Mouse (Mus musculus): ENCODE data around the gene Cox19. TPM values are rescaled to one million over a fixed set of nuclear protein-coding genes. Genes with fewer than 3 reads are reported as not detected.

Cox19 gene
- total and polyA plus RNA-seq, 3 experiments, result 53.0 to 73.2 TPM; not detected in 1

GRCm38 (mm10) chr5:139389676-139390061, 38.5 kb upstream of the Cox19 start:
- Histone ChIP-seq H3K27ac (ENCODE audit: control insufficient read depth, low read depth, low read length) (peak overlapping the region; percentile 91), H3K9ac (ENCODE audit: control insufficient read depth, low read depth, low read length, poor library complexity, severe bottlenecking) (peak overlapping the region; percentile 51), H3K27me3 (ENCODE audit: control insufficient read depth in 1 of 2, insufficient read depth in 2 of 2, low read length in 2 of 2) (no peaks in the 10 kb centered on the region), H3K9me3 (replicated peaks; ENCODE audit: insufficient read depth, low read length) (no peaks in the 10 kb centered on the region), H3K4me3 (ENCODE audit: control insufficient read depth in 1 of 2, insufficient read depth in 1 of 2, low read depth in 2 of 2, low read length in 2 of 2) (peak overlapping the region; percentile 4 to 16; a peak in 1 of 4 replicates), H3K4me1 (ENCODE audit: control insufficient read depth in 1 of 2, insufficient read depth in 2 of 2, low read length in 2 of 2) (peaks cover 24 to 38% of the 10 kb centered on the region in 2 experiments), H3K79me2 (ENCODE audit: control insufficient read depth, insufficient read depth, low read length, poor library complexity) (peaks cover 5% of the 10 kb centered on the region), H3K36me3 (ENCODE audit: control insufficient read depth in 1 of 2, insufficient read depth in 2 of 2, low read length in 2 of 2) (peaks cover 0 to 31% of the 10 kb centered on the region in 2 experiments; a peak in 2 of 4 replicates)
- peak; percentile 90 for DNase-seq (ENCODE audit: low read depth, low spot score)
- TF ChIP-seq MAFK (IDR thresholded peaks at IDR 0.05; ENCODE audit: borderline replicate concordance, low read depth, low read length), result no peak
- TF ChIP-seq MYC (IDR thresholded peaks at IDR 0.05; ENCODE audit: low read depth, low read length), result 0 out of 2 replicates have a peak, but pooled peaks have one; percentile 33
- 0 out of 2 replicates have a peak, but pooled peaks have one; percentile 30 for TF ChIP-seq ZMIZ1 (IDR thresholded peaks at IDR 0.05; ENCODE audit: low read depth, low read length)
- TF ChIP-seq MEF2A (IDR thresholded peaks at IDR 0.05; ENCODE audit: extremely low read depth, insufficient replicate concordance, low read depth, low read length, poor library complexity, severe bottlenecking), result no peak
- TF ChIP-seq POLR2AphosphoS2 (IDR thresholded peaks at IDR 0.05; ENCODE audit: low read length), result no peak
- peak; percentile 41; the same call in 1 of the 2 replicates for TF ChIP-seq MAX (IDR thresholded peaks at IDR 0.05; ENCODE audit: low read length)
- TF ChIP-seq TCF12 (IDR thresholded peaks at IDR 0.05; ENCODE audit: low read depth, low read length), result peak; percentile 78
- TF ChIP-seq ETS1 (IDR thresholded peaks at IDR 0.05; ENCODE audit: low read depth, low read length), result peak; percentile 94
- TF ChIP-seq POLR2AphosphoS5 (IDR thresholded peaks at IDR 0.05; ENCODE audit: borderline replicate concordance, low read depth, low read length), result no peak; the same call in 1 of the 2 replicates
- peak; percentile 41 to 74; a peak in 3 of 4 replicates for TF ChIP-seq EP300 (IDR thresholded peaks at IDR 0.05; ENCODE audit: low read depth in 1 of 2, low read length in 2 of 2)
- no peak for TF ChIP-seq E2F4 (IDR thresholded peaks at IDR 0.05; ENCODE audit: borderline replicate concordance, low read depth, low read length)
- 0 out of 2 replicates have a peak, but pooled peaks have one; percentile 16 for TF ChIP-seq MYB (IDR thresholded peaks at IDR 0.05; ENCODE audit: low read depth, low read length)
- 0 out of 2 replicates have a peak, but pooled peaks have one; percentile 27 for TF ChIP-seq ELF1 (IDR thresholded peaks at IDR 0.05; ENCODE audit: low read depth, low read length)
- peak in 1 of 2 experiments; percentile 55; a peak in 1 of 4 replicates for TF ChIP-seq POLR2A (IDR thresholded peaks at IDR 0.05; ENCODE audit: control insufficient read depth in 1 of 2, insufficient read depth in 1 of 2, low read depth in 1 of 2, low read length in 2 of 2, poor library complexity in 1 of 2)
- peak; percentile 40; the same call in 1 of the 2 replicates for TF ChIP-seq RCOR1 (IDR thresholded peaks at IDR 0.05; ENCODE audit: low read depth, low read length)
- TF ChIP-seq MAZ (IDR thresholded peaks at IDR 0.05; ENCODE audit: low read depth, low read length), result peak; percentile 77
- peak; percentile 48; the same call in 1 of the 2 replicates for TF ChIP-seq NELFE (IDR thresholded peaks at IDR 0.05; ENCODE audit: low read depth, low read length)
- no peak for TF ChIP-seq CHD1 (IDR thresholded peaks at IDR 0.05; ENCODE audit: low read depth, low read length)
- 0 out of 2 replicates have a peak, but pooled peaks have one; percentile 22 for TF ChIP-seq GATA1 (IDR thresholded peaks at IDR 0.05; ENCODE audit: low read depth, low read length)
- TF ChIP-seq ZC3H11A (IDR thresholded peaks at IDR 0.05; ENCODE audit: low read depth, low read length), result no peak
- no peak for TF ChIP-seq UBTF (IDR thresholded peaks at IDR 0.05; ENCODE audit: borderline replicate concordance, insufficient read depth, low read depth, low read length)
- TF ChIP-seq USF2 (IDR thresholded peaks at IDR 0.05; ENCODE audit: borderline replicate concordance in 1 of 2, insufficient read depth in 1 of 2, low read depth in 1 of 2, low read length in 2 of 2), result no peak
- peak; percentile 89 for TF ChIP-seq SIN3A (IDR thresholded peaks at IDR 0.05; ENCODE audit: low read length)
- peak; percentile 60; the same call in 1 of the 2 replicates for TF ChIP-seq BHLHE40 (IDR thresholded peaks at IDR 0.05; ENCODE audit: borderline replicate concordance, low read depth, low read length)
- TF ChIP-seq MXI1 (IDR thresholded peaks at IDR 0.05; ENCODE audit: low read depth, low read length), result peak; percentile 78
- peak; percentile 81 for TF ChIP-seq TAL1 (IDR thresholded peaks at IDR 0.05; ENCODE audit: low read length)
- TF ChIP-seq CTCF (IDR thresholded peaks at IDR 0.05 in 2 of 3, conservative IDR thresholded peaks at IDR 0.05 in 1 of 3; ENCODE audit: control insufficient read depth in 1 of 3, insufficient read depth in 1 of 3, low read depth in 2 of 3, low read length in 3 of 3, poor library complexity in 1 of 3, severe bottlenecking in 1 of 3), result no peak
